Mouse (Mus musculus) layer of hippocampus, postnatal 10 days (tissue): ENCODE data around the gene Tyrp1. TPM values are rescaled to one million over a fixed set of nuclear protein-coding genes. Genes with fewer than 3 reads are reported as not detected.
A peak's percentile ranks its signal among the peaks of the same experiment; 100 is the strongest.

Source experiments
- DNase-seq, 2 experiments: peaks; one replicate each; pipeline ENCODE4 v3.0.0; 2021; ENCODE audit warnings: low spot score in 2 of 2
- long read RNA-seq: library from polyadenylated mRNA; stranded (forward); transcript quantifications from one replicate; pipeline ENCODE4 v2.0.0, GENCODE M21; 2023
- total RNA-seq, 2 experiments: library from RNA; stranded (reverse); gene quantifications; 2 replicates each; pipeline ENCODE4 v1.2.3; 2021

The Tyrp1 gene
- under 1 TPM; 0.21 to 0.47 TPM for total RNA-seq
- long read RNA-seq: 0 reads

GRCm38 (mm10) chr4:80834050-80834449 lies at the start of gene Tyrp1:
Tyrp1 (plus strand) TSS chr4:80834123.
- no peak for DNase-seq

GRCm38 (mm10) chr4:80788339-80788738 lies 45.6 kb upstream of the Tyrp1 start:
- peak in 1 of 2 experiments; percentile 21 for DNase-seq

GRCm38 (mm10) chr4:80819511-80819910 lies 14.4 kb upstream of the Tyrp1 start:
- no peak for DNase-seq

- no peak for DNase-seq
Observed at GRCm38 (mm10) chr4:80821945-80822344, 12.0 kb upstream of the Tyrp1 start.

GRCm38 (mm10) chr4:80828232-80828631 lies 5.7 kb upstream of the Tyrp1 start:
- no peak for DNase-seq

GRCm38 (mm10) chr4:80839317-80839716 lies 5.4 kb downstream of the Tyrp1 start:
- DNase-seq: no peak

- no peak for DNase-seq
Observed at GRCm38 (mm10) chr4:80841980-80842379, 8.1 kb downstream of the Tyrp1 start.

- DNase-seq: no peak
Observed at GRCm38 (mm10) chr4:80843752-80844151, 9.8 kb downstream of the Tyrp1 start.

- no peak for DNase-seq
Observed at GRCm38 (mm10) chr4:80846052-80846451, 12.1 kb downstream of the Tyrp1 start.

GRCm38 (mm10) chr4:80852590-80853425 lies 18.9 kb downstream of the Tyrp1 start:
- DNase-seq: no peak

GRCm38 (mm10) chr4:80855495-80855894 lies 21.6 kb downstream of the Tyrp1 start:
- DNase-seq: no peak

- no peak for DNase-seq
Observed at GRCm38 (mm10) chr4:80862962-80863361, 29.0 kb downstream of the Tyrp1 start.

- no peak for DNase-seq
Observed at GRCm38 (mm10) chr4:80863906-80864305, 30.0 kb downstream of the Tyrp1 start.

- DNase-seq: peak; percentile 66 to 68
Observed at GRCm38 (mm10) chr4:80864511-80864922, 30.6 kb downstream of the Tyrp1 start.

GRCm38 (mm10) chr4:80866065-80866464 lies 32.1 kb downstream of the Tyrp1 start:
- peak in 1 of 2 experiments; percentile 32 for DNase-seq

GRCm38 (mm10) chr4:80869598-80869997 lies 35.7 kb downstream of the Tyrp1 start:
- no peak for DNase-seq

GRCm38 (mm10) chr4:80872847-80873644 lies 39.1 kb downstream of the Tyrp1 start:
- no peak for DNase-seq

GRCm38 (mm10) chr4:80874121-80874859 lies 40.4 kb downstream of the Tyrp1 start:
- no peak for DNase-seq

- DNase-seq: no peak
Observed at GRCm38 (mm10) chr4:80875055-80875454, 41.1 kb downstream of the Tyrp1 start.

- DNase-seq: no peak
Observed at GRCm38 (mm10) chr4:80881996-80882599, 48.2 kb downstream of the Tyrp1 start.

GRCm38 (mm10) chr4:80886631-80887030 lies 52.7 kb downstream of the Tyrp1 start:
- no peak for DNase-seq
